Mouse (Mus musculus) brain, embryonic 14.5 days (tissue): ENCODE data around the gene Plac8.

Source experiments
- CTCF ChIP-seq: fragments of 200-500 bp; IDR thresholded peaks from 2 replicates; pipeline ENCODE4 v1.5.1; 2012; ENCODE audit warnings: inconsistent platforms, mild to moderate bottlenecking, moderate library complexity, borderline replicate concordance; ENCODE audit not compliant: insufficient read depth, insufficient read length; ENCODE audit errors: extremely low read depth
- POLR2A ChIP-seq: fragments of 200-500 bp; IDR thresholded peaks from 2 replicates; pipeline ENCODE4 v1.6.1; 2012; ENCODE audit warnings: mild to moderate bottlenecking, inconsistent platforms, borderline replicate concordance; ENCODE audit not compliant: poor library complexity, insufficient read depth, insufficient read length, severe bottlenecking; ENCODE audit errors: extremely low read depth

DNA sequence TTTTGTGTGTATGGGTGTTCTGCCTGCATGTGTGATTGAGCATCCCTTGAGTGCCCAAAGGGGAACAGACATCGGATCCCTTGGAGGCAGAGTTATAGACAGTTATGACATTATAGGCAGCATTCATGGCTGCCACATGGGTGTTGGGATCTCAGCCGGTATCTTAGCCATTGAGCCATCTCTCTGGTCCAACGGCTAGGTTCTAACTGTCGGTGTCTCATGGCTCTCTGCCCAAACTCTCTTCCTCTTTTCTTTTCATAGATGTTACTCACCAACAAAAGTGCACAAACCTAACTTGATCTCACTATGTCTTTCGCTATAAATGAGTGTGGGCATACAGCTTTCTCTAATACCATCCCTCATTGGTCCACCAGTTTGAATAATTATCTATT lies 10.4 kb upstream of the Plac8 start:
- TF ChIP-seq CTCF (no peak), POLR2A (no peak)
